Mouse (Mus musculus): Measurements from ENCODE around the gene Lalba. TPM values are rescaled to one million over a fixed set of nuclear protein-coding genes. Genes with fewer than 3 reads are reported as not detected.
"Not testable (repeated sequence)": the region's sequence is repeated elsewhere in the genome, so short reads cannot be mapped to it uniquely, and the experiment has no call there.

The Lalba gene
- not detected in 2 replicates for polyA plus RNA-seq (2012; ENCODE audit: insufficient read depth, low replicate concordance)

DNA sequence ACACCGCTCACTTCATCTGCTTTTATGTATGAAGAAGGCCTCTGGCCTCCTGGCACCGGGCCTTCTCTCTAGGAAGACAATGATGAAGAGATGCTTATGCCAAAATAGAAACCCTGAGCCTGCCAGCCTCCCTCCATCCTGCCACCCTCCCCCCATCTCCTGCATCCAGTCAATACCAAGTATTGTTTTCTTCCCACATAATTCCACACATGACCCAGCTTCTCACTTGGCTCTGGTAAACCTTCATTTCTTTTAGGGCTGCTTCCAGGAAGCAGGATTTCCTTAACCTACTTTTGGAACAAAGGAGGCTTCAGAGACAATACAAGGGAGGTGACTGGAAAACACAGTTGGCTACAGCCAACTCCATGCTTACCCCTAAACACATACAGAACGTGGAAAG lies at the start of gene Lalba:
Gene Lalba (minus strand): TSS at position 21 of the 400 bp plus-strand sequence.
- peaks cover 10% of the 10 kb centered on the region for H3K27me3 ChIP-seq (replicated peaks)
- no peaks in the 10 kb centered on the region for H3K36me3 ChIP-seq (replicated peaks; ENCODE audit: low read length)
- H3K4me3 ChIP-seq (replicated peaks), result no peak within 1 kb of the TSS
- TF ChIP-seq GATA1 (IDR thresholded peaks at IDR 0.05; ENCODE audit: borderline replicate concordance, low read length), result no peak
- no peak for TF ChIP-seq FLI1 (IDR thresholded peaks at IDR 0.05; ENCODE audit: low read length)
- 0 out of 2 replicates have a peak, but pooled peaks cover 3% of the 10 kb centered on the region for H3K9me3 ChIP-seq
- H3K4me1 ChIP-seq, result peaks cover 64% of the 10 kb centered on the region

- Histone ChIP-seq H3K4me1 (peaks cover 47% of the 10 kb centered on the region), H3K36me3 (replicated peaks; ENCODE audit: low read length) (peaks cover 45% of the 10 kb centered on the region), H3K4me3 (replicated peaks) (peak overlapping the region; percentile 92), H3K27me3 (replicated peaks) (no peaks in the 10 kb centered on the region), H3K9me3 (no peaks in the 10 kb centered on the region)
- no peak for TF ChIP-seq GATA1 (IDR thresholded peaks at IDR 0.05; ENCODE audit: borderline replicate concordance, low read length)
- no peak for TF ChIP-seq FLI1 (IDR thresholded peaks at IDR 0.05; ENCODE audit: low read length)
Measured at GRCm38 (mm10) chr15:98532281-98532680, 49.8 kb upstream of the Lalba start.

DNA sequence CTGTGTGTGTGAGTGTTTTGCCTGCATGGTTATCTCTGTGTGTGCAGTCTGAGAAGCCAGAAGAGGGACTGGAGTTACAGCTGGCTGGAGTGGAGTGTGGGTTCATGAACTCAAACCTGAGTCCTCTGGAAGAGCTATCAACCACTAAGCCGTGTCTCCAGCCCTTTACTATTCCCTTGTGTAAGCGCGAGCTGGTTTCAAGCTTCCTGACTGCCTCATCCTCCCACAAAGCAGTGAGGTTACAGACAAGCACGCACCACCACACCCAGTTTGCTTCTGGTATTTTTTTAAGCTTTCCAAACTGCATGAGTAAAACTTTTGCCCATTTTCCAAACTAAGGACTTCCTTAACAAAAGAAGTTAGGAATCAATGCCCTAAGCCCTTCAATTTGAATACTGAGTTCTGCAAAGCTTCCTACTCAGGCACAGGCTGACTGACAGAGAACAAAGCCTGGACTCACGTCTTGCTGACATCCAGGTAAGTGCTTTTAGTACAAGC lies 45.6 kb upstream of the Lalba start:
- TF ChIP-seq GATA1 (IDR thresholded peaks at IDR 0.05; ENCODE audit: borderline replicate concordance, low read length) (no peak), FLI1 (IDR thresholded peaks at IDR 0.05; ENCODE audit: low read length) (no peak)
- no peaks in the 10 kb centered on the region for H3K27me3 ChIP-seq (replicated peaks)
- peaks cover 86% of the 10 kb centered on the region for H3K36me3 ChIP-seq (replicated peaks; ENCODE audit: low read length)
- no peaks in the 10 kb centered on the region for H3K9me3 ChIP-seq
- peaks cover 53% of the 10 kb centered on the region for H3K4me1 ChIP-seq
- H3K4me3 ChIP-seq (replicated peaks), result no peak overlapping the region

DNA sequence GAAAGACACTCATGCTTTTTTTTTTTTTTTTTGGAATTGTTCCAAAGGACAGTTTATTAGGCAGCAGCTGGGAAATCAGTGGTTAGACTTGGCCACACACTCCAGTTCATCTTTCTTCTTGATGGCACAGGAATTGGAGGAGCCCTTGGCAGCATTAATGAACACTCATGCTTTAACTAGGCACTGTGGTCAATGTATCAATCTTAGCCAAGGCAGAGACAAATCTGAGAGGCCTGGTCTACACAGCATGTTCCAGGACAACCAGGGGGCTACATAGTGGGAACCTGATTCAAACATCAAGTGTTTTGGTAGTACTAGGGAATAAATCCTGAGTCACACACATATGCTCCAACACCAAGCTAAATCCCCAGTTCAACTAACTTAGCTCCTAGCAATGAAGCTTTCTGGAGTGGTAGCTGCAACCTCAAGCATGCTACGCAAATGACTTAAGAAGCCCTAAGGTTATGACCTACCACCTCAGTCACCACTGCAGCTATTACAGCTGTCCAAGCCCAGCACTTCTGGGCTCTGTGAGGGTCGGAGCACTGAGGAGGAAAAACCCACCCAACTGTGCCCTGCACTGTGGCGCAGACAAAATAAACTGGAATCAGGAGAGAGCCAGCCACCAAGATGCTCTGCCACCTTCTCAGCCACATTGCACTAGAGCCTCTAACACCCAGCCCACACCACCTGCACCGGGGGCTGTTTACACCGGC lies 44.7 kb upstream of the Lalba start:
- H3K9me3 ChIP-seq, result no peaks in the 10 kb centered on the region
- TF ChIP-seq GATA1 (IDR thresholded peaks at IDR 0.05; ENCODE audit: borderline replicate concordance, low read length) (no peak), FLI1 (IDR thresholded peaks at IDR 0.05; ENCODE audit: low read length) (no peak)
- no peaks in the 10 kb centered on the region for H3K27me3 ChIP-seq (replicated peaks)
- no peak overlapping the region for H3K4me3 ChIP-seq (replicated peaks)
- H3K4me1 ChIP-seq, result peaks cover 44% of the 10 kb centered on the region
- peaks cover 95% of the 10 kb centered on the region for H3K36me3 ChIP-seq (replicated peaks; ENCODE audit: low read length)

GRCm38 (mm10) chr15:98526057-98526456 lies 43.5 kb upstream of the Lalba start:
- H3K27me3 ChIP-seq (replicated peaks), result no peaks in the 10 kb centered on the region
- H3K36me3 ChIP-seq (replicated peaks; ENCODE audit: low read length), result peaks cover 98% of the 10 kb centered on the region
- H3K9me3 ChIP-seq, result no peaks in the 10 kb centered on the region
- peak overlapping the region; percentile 38 for H3K4me3 ChIP-seq (replicated peaks)
- TF ChIP-seq FLI1 (IDR thresholded peaks at IDR 0.05; ENCODE audit: low read length), result no peak
- no peak for TF ChIP-seq GATA1 (IDR thresholded peaks at IDR 0.05; ENCODE audit: borderline replicate concordance, low read length)
- H3K4me1 ChIP-seq, result peaks cover 41% of the 10 kb centered on the region

DNA sequence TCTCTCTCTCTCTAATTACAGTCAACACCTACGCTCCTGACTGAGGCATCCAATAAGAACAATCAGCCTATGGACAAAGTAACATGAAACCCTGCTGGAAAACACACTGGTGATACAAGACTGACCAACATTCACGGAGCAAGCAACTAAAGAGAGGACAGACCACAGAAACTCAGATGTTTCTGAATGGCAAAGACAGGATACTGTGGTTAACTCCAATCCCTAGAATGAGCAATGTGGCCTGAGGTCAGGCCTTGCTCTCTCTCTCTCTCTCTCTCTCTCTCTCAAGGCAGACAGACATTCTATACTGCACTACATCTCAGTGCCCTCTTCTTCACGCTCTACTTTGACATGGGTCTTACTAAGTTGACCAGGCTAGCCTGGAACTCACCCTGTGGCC lies 38.7 kb upstream of the Lalba start:
- Histone ChIP-seq H3K4me3 (replicated peaks) (no peak overlapping the region), H3K27me3 (replicated peaks) (no peaks in the 10 kb centered on the region), H3K9me3 (no peaks in the 10 kb centered on the region), H3K36me3 (replicated peaks; ENCODE audit: low read length) (peaks cover 85% of the 10 kb centered on the region), H3K4me1 (peaks cover 32% of the 10 kb centered on the region)
- TF ChIP-seq FLI1 (IDR thresholded peaks at IDR 0.05; ENCODE audit: low read length) (no peak), GATA1 (IDR thresholded peaks at IDR 0.05; ENCODE audit: borderline replicate concordance, low read length) (no peak)

GRCm38 (mm10) chr15:98517380-98518355 lies 35.1 kb upstream of the Lalba start:
- TF ChIP-seq FLI1 (IDR thresholded peaks at IDR 0.05; ENCODE audit: low read length) (no peak), GATA1 (IDR thresholded peaks at IDR 0.05; ENCODE audit: borderline replicate concordance, low read length) (no peak)
- H3K36me3 ChIP-seq (replicated peaks; ENCODE audit: low read length), result peaks cover 50% of the 10 kb centered on the region
- H3K27me3 ChIP-seq (replicated peaks), result peaks cover 18% of the 10 kb centered on the region
- no peak overlapping the region for H3K4me3 ChIP-seq (replicated peaks)
- peaks cover 16% of the 10 kb centered on the region for H3K9me3 ChIP-seq
- peaks cover 50% of the 10 kb centered on the region for H3K4me1 ChIP-seq

DNA sequence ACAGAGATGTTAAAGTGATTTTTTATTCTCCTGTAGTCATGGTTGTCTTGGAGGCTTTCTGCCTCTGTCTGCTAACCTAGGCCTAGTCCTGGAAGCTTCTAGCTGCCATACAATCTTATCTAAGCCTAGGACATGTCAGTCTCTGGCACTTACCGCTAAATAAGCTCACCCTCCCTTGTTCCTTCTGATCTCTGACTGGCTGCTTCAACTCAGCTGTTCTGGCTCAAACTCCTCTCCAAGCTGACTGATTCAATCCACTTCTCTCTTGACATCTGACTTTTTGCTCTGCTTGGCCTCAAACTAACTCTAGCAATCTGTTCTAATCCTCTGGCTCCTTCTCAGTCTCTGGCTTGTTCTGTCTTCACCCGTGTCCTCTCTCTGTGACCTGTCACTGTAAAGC lies 32.3 kb upstream of the Lalba start:
- H3K36me3 ChIP-seq (replicated peaks; ENCODE audit: low read length), result peaks cover 22% of the 10 kb centered on the region
- peaks cover 16% of the 10 kb centered on the region for H3K9me3 ChIP-seq
- peaks cover 27% of the 10 kb centered on the region for H3K27me3 ChIP-seq (replicated peaks)
- H3K4me1 ChIP-seq, result peaks cover 50% of the 10 kb centered on the region
- not testable (repeated sequence) for H3K4me3 ChIP-seq (replicated peaks)

- peaks cover 27% of the 10 kb centered on the region for H3K27me3 ChIP-seq (replicated peaks)
- peaks cover 16% of the 10 kb centered on the region for H3K36me3 ChIP-seq (replicated peaks; ENCODE audit: low read length)
- TF ChIP-seq GATA1 (IDR thresholded peaks at IDR 0.05; ENCODE audit: borderline replicate concordance, low read length) (no peak), FLI1 (IDR thresholded peaks at IDR 0.05; ENCODE audit: low read length) (no peak)
- no peak overlapping the region for H3K4me3 ChIP-seq (replicated peaks)
- H3K4me1 ChIP-seq, result peaks cover 50% of the 10 kb centered on the region
- peaks cover 18% of the 10 kb centered on the region for H3K9me3 ChIP-seq
Measured at GRCm38 (mm10) chr15:98514146-98514545, 31.6 kb upstream of the Lalba start.

DNA sequence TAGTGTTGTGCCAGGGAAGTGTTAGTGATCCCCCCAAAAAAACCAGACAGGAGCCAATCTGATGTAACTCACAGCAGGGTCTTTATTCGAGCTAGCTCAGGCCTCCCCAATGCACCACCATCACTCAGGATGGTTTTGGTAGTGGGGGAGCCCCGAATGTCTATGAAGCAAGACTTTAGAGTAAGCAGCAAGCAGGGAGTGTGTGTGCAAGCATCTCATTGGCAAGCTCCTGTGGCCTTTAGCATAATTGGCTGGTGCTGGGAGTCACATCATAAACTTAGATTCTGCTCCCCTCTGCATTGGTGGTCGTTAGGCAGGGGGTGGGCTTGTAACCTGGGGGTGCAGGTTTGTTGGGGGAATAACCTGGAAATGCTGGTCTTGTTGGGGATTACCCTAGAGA lies 31.2 kb upstream of the Lalba start:
- not testable (repeated sequence) for H3K4me3 ChIP-seq (replicated peaks)
- peaks cover 20% of the 10 kb centered on the region for H3K9me3 ChIP-seq
- peaks cover 16% of the 10 kb centered on the region for H3K36me3 ChIP-seq (replicated peaks; ENCODE audit: low read length)
- peaks cover 29% of the 10 kb centered on the region for H3K27me3 ChIP-seq (replicated peaks)
- H3K4me1 ChIP-seq, result peaks cover 50% of the 10 kb centered on the region

All from megakaryocyte, embryonic 14.5 days (primary cell).